Mouse (Mus musculus) right cerebral cortex, postnatal 25 days (tissue): ENCODE data around the gene Sncb.
A peak's percentile ranks its signal among the peaks of the same experiment; 100 is the strongest.
"Not testable (repeated sequence)": the region's sequence is repeated elsewhere in the genome, so short reads cannot be mapped to it uniquely, and the experiment has no call there.

Source experiments
- DNase-seq: peaks from one replicate; pipeline ENCODE4 v3.0.0; 2022

The Sncb gene

GRCm38 (mm10) chr13:54766192-54766768, at the start of gene Sncb:
Sncb (minus strand) TSS chr13:54766595.
- peak; percentile 89 for DNase-seq

- DNase-seq, result no peak
Measured at GRCm38 (mm10) chr13:54813381-54813780, 47.0 kb upstream of the Sncb start.

GRCm38 (mm10) chr13:54811476-54811875, 45.1 kb upstream of the Sncb start:
- DNase-seq, result peak; percentile 60

GRCm38 (mm10) chr13:54808067-54808466, 41.7 kb upstream of the Sncb start:
- DNase-seq, result peak; percentile 33

GRCm38 (mm10) chr13:54806434-54806976, 40.1 kb upstream of the Sncb start:
- DNase-seq, result no peak

GRCm38 (mm10) chr13:54805134-54805838, 38.9 kb upstream of the Sncb start:
- DNase-seq, result peak; percentile 46

- DNase-seq, result no peak
Measured at GRCm38 (mm10) chr13:54803010-54803409, 36.6 kb upstream of the Sncb start.

- DNase-seq, result no peak
Measured at GRCm38 (mm10) chr13:54800206-54800605, 33.8 kb upstream of the Sncb start.

- peak; percentile 76 for DNase-seq
Measured at GRCm38 (mm10) chr13:54799701-54800100, 33.3 kb upstream of the Sncb start.

GRCm38 (mm10) chr13:54798740-54799139, 32.3 kb upstream of the Sncb start:
- DNase-seq, result peak; percentile 59

GRCm38 (mm10) chr13:54797861-54798643, 31.7 kb upstream of the Sncb start:
- peak; percentile 40 for DNase-seq

GRCm38 (mm10) chr13:54797356-54797755, 31.0 kb upstream of the Sncb start:
- peak; percentile 31 for DNase-seq

- DNase-seq, result no peak
Measured at GRCm38 (mm10) chr13:54794843-54795242, 28.4 kb upstream of the Sncb start.

GRCm38 (mm10) chr13:54794002-54794577, 27.7 kb upstream of the Sncb start:
- peak; percentile 69 for DNase-seq

GRCm38 (mm10) chr13:54792259-54793230, 26.1 kb upstream of the Sncb start:
- no peak for DNase-seq

- DNase-seq, result peak; percentile 58
Measured at GRCm38 (mm10) chr13:54789561-54790397, 23.4 kb upstream of the Sncb start.

- peak; percentile 91 for DNase-seq
Measured at GRCm38 (mm10) chr13:54788740-54789560, 22.6 kb upstream of the Sncb start, which contains the start of gene Tspan17. Tspan17 (plus strand) TSS chr13:54789377.

GRCm38 (mm10) chr13:54787591-54787990, 21.2 kb upstream of the Sncb start:
- not testable (repeated sequence) for DNase-seq

GRCm38 (mm10) chr13:54783698-54784097, 17.3 kb upstream of the Sncb start, which contains the start of gene Eif4e1b:
Eif4e1b (plus strand) TSS chr13:54783998.
- no peak for DNase-seq

- DNase-seq, result no peak
Measured at GRCm38 (mm10) chr13:54783235-54783634, 16.8 kb upstream of the Sncb start.
